Mouse (Mus musculus) spleen, postnatal 36 days (tissue): Measurements from ENCODE around the gene Ddx46.
"Not testable (repeated sequence)": the region's sequence is repeated elsewhere in the genome, so short reads cannot be mapped to it uniquely, and the experiment has no call there.

ENCODE experiments used
- DNase-seq, 2 experiments: peaks; one replicate each; pipeline ENCODE4 v3.0.0; 2022; ENCODE audit warnings: low spot score in 2 of 2, mixed read lengths in 1 of 2

The Ddx46 gene

GRCm38 (mm10) chr13:55634639-55635127 is at the start of gene Ddx46:
Ddx46 (plus strand) TSS chr13:55635027.
- peak; percentile 84 to 86 for DNase-seq

GRCm38 (mm10) chr13:55591961-55592490 is 42.8 kb upstream of the Ddx46 start:
- DNase-seq = no peak

GRCm38 (mm10) chr13:55592512-55593253 is 42.1 kb upstream of the Ddx46 start:
- peak; percentile 96 for DNase-seq

GRCm38 (mm10) chr13:55593254-55593747 is 41.5 kb upstream of the Ddx46 start:
- DNase-seq = no peak

GRCm38 (mm10) chr13:55595375-55595774 is 39.5 kb upstream of the Ddx46 start:
- DNase-seq = no peak

- DNase-seq = no peak
Measured at GRCm38 (mm10) chr13:55596802-55597201, 38.0 kb upstream of the Ddx46 start.

GRCm38 (mm10) chr13:55599566-55600540 is 35.0 kb upstream of the Ddx46 start, which contains the start of gene B4galt7:
B4galt7 (plus strand) TSS chr13:55599896.
- DNase-seq = peak; percentile 79 to 80

GRCm38 (mm10) chr13:55600657-55601056 is 34.2 kb upstream of the Ddx46 start:
- DNase-seq = peak; percentile 34 to 57

GRCm38 (mm10) chr13:55601611-55602010 is 33.2 kb upstream of the Ddx46 start:
- peak; percentile 65 to 74 for DNase-seq

GRCm38 (mm10) chr13:55604606-55605005 is 30.2 kb upstream of the Ddx46 start:
- DNase-seq = no peak

- no peak for DNase-seq
Measured at GRCm38 (mm10) chr13:55606899-55607623, 27.8 kb upstream of the Ddx46 start.

GRCm38 (mm10) chr13:55607624-55608006 is 27.2 kb upstream of the Ddx46 start:
- no peak for DNase-seq

GRCm38 (mm10) chr13:55611996-55612395 is 22.8 kb upstream of the Ddx46 start:
- no peak for DNase-seq

GRCm38 (mm10) chr13:55613471-55613870 is 21.4 kb upstream of the Ddx46 start:
- DNase-seq = no peak

- DNase-seq = no peak
Measured at GRCm38 (mm10) chr13:55619328-55619727, 15.5 kb upstream of the Ddx46 start.

GRCm38 (mm10) chr13:55620275-55620674 is 14.6 kb upstream of the Ddx46 start:
- no peak for DNase-seq

GRCm38 (mm10) chr13:55622156-55622648 is 12.6 kb upstream of the Ddx46 start:
- DNase-seq = not testable (repeated sequence)

- DNase-seq = peak; percentile 87 to 90
Measured at GRCm38 (mm10) chr13:55622649-55623541, 11.9 kb upstream of the Ddx46 start, which contains the start of gene Caml. Caml (plus strand) TSS chr13:55623005.

- DNase-seq = no peak
Measured at GRCm38 (mm10) chr13:55635146-55635571, 332 bp downstream of the Ddx46 start.
